Mouse (Mus musculus) testis, postnatal 10 days (tissue): ENCODE measurements at regions not wholly inside any gene's neighbourhood (a gene's known extent, or its start where the extent isn't known, plus 50 kb on each side); places are given as distances from the start of the nearest gene placed in this dataset.

ENCODE experiments used
- DNase-seq: peaks from one replicate; pipeline ENCODE4 v3.0.0; 2021; ENCODE audit warnings: low spot score

DNA sequence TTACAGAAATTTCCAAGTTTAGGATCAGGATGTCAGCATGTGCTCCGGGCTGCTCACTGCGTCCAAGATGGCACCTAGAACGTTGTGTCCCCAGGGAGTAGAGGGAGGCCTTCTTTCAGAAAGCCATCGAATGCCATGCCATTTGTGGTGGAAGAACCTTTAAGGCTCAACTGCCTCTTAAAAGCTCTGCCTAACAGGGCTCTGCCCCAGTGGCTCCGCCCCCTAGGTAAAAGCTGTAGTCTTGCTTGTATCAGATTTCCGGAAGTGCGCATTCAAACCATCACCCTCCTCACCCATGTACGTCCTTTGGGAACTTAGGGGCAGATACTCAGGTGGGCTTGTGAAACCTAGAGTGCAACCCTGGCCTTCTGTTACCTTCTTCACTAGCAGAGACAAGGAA, 54.0 kb upstream of the Psmd7 start:
- DNase-seq = no peak

DNA sequence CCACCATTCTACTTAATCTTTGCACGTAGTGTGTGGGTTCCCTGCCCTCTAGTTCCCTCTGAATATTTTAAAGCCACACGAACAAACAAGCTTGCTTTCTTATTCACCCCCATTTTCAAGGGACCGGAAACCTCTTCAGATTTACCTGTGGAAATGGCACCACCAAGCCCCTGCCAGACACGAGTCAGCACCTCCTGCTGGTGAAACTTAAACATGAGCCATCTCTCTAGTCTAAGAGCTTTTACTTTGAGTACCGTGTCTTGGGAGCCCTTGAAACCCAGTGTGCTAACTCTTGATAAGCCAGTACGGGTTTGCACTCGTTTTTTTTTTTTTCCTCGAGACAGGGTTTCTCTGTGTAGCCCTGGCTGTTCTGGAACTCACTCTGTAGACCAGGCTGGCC, 59.7 kb upstream of the Psmd7 start:
- DNase-seq = no peak

DNA sequence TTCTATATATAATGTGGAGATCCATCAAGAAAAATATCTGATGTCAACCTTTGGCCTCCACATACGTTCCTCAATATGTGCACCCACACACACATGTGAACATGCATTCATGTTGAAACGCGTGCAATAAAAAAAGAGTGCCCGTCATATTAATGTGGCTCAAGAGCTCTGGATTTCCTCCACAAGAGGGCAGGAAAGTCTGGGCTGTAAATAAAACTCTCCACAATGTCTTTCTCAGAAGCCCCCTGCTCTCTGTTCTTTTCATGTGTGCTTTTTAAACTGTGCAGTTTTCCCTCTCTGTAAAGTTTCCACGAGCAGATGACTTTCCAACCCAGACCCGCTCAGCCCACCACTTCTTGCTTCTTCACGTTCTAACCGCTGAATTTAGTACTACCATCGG, 62.0 kb upstream of the Psmd7 start:
- DNase-seq = no peak

DNA sequence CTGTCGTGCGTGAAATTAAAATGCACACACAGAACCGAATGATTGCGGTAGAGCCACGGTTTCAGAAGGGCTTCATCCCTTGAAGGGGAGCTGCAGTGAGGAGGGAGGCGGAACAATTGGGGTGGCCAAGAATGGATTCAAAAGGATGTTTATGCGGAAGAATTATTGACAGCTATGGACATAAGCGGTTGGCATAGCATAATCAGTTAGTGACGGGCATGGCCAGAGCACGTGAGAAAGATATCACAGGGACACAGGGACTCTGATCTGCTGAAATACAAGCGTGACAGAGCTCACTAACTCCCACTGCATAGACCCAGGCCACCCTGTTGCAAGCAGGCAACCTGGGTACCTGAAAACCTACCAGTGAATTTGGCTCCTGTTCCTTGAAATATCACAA, 63.2 kb upstream of the Psmd7 start:
- no peak for DNase-seq

- no peak for DNase-seq
Observed at GRCm38 (mm10) chr8:107652226-107652625, 64.0 kb upstream of the Psmd7 start.

DNA sequence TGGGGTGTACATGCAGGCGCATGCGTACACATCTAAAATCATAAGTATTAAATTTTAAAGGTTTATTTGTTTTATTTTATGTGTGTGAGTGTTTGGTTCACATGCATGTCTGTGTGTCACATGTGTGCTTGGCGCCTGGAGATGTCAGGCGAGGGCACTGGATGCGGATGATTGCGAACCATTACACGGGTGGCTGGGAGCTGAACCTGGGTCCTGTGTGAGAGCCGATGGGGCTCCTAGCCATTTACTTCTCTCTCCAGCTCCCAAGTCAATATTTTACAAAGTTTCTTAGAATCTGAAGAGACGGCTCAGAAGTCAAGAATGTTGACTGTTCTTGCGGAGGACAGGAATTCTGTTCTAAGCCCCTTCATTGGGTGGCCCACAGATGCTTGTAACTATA, 65.4 kb upstream of the Psmd7 start:
- no peak for DNase-seq

- DNase-seq = peak; percentile 51
Observed at GRCm38 (mm10) chr8:107656622-107657021, 68.4 kb upstream of the Psmd7 start.

DNA sequence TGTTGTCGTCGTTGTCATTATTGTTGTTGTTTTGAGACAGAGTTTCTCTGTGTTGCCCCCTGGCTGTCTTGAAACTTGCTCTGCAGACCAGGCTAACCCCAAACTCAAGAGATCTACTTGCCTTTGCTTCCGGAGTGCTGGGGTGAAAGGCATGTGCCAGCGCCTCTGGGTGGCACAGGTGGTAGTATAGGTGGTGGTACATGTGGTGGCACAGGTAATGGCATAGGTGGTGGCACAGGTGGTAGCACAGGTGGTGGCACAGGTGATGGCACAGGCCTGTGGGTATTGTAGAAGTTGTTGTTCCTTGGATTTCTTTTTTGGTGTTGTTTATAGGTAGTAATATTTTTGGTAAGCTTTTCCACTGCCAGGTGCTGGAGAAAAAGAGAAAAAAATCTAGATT, 69.5 kb upstream of the Psmd7 start:
- DNase-seq = no peak

GRCm38 (mm10) chr8:107658386-107658785, 70.1 kb upstream of the Psmd7 start:
- no peak for DNase-seq

DNA sequence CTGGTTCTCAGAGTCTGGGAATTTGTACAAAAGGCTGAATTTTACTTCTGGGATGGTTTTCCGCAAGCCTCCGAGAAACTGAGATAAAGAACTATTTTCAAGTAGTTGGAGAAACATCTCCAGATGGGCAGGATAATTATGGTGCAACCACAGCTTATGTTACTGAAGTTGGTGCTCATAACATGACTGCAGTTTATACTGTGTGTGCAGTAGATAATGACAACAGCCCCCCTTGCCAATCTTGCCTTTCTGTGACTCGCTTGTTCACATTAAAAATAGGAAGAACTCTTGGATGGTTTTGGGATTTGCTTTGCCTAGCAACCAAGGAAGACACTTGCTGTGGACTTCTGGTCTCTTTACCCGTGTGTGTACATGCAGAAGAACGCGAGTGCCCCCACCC, 72.4 kb upstream of the Psmd7 start:
- no peak for DNase-seq

DNA sequence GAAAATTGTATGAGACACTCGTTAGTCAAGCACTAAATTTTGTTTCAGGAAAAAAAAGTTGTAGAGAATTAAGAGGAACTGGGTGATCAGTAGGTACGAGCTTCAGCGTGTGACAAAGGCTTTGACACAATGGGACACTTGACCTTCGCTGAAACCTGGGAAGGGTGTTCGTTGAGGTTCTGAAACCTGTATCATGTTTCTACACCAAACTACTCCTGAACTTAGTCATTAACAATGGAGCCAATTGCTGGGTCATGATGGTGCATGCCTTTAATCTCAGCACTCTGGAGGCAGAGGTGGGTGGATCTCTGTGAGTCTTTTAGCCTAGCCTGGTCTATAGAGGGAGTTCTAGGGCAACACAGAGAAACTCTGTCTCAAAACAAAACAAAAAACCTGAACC, 81.3 kb upstream of the Psmd7 start:
- no peak for DNase-seq

DNA sequence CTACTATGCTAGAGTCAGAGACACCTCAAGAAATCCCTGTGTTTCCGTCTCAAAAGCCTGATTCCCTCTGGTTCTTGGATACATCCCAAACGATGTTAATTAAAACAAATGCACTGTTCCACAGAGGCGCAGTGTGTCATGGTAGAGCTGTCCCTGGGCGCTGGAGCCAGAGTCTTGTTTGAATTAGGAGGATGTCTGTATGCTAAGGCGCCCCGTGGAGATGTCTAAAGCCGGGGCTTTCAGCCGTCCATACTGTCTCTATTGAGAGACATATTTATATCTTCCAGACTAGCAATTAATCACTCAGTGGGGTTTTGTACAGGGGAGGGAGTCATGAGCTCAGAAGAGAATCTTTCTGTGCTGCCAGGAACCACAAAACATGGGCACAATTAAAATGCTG, 83.2 kb upstream of the Psmd7 start:
- no peak for DNase-seq

DNA sequence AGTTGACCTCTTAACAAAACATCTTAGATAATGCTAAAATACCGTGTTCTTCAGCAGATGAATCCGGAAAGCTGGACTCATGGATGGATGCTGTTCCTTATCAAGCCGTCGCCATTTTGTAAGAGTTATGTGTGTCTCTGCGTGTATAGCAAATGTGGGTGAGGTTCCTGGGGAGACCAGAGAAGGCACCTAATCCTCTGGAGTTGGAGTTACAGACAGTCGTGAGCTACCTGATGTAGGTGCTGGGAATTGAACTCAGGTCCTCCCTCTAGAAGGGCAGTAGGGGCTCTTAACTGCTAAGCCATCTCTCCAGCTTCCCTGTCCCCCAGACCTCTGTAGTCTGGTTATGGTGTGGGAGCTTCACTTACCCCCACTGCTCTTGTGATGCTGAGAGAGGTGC, 84.4 kb upstream of the Psmd7 start:
- DNase-seq = no peak

DNA sequence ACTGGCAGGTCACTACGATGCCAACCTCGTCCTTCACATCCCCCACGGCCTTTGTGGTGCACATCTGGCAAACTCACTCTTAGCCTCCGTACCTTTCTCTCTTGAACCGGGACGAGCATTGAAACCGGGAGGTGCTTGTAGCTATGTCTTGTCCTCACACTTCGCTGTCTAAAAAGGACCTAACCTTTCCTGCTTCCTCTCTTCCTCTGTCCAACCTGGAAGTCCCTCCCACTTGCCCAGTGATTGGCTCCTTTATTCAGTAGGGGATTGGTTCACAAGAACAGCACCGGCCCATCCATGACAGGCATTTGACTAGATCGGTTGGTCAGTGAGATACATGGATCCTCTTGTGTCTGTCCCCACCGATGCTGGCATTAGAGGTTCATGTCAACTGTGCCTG, 93.8 kb upstream of the Psmd7 start:
- DNase-seq = no peak

DNA sequence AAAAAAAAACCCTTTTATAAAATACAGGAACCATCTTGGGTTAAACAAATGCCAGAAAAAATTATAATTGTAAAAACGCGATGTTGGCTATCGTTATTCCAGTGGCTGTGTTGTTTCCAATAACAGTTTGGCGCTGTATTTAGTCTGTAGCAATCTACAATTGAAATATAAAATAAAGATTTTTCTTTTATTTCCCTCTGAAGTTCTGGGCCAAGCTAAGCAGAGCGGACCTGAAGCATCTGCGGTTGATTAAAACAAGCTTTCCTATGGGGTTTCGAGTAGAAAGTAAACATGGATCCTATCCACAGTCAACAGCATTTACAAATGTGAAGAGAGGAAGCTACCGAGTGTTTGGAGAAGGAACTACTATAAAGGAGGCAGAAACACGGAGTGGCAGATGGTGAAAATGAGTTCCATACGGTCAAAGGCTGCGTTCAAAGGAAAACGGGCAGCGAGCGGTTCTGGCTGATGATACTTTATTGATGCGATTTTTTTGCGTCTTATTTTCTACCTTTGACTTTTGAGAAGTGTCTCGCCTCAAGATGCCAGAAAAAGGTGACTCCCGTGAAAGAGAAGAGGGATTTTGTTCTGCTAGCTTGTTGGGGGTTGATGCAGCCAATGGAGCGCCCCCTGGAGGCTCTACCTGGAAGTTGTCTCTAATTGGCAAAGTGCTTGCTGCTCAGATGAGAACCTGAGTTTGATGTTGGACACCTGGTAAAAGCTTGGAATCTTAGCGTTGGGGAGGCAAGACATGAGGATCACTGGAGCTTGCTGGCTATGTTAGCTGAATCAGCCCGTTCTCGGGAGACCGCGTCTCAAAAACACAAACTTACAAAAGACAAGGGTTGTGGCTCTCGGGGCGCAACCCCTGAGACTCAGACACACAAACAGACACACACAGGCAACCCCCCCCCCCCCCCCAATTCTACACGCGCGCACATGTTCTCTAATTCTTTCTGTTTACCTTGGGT, 96.7 kb upstream of the Psmd7 start:
- DNase-seq = peak; percentile 53

DNA sequence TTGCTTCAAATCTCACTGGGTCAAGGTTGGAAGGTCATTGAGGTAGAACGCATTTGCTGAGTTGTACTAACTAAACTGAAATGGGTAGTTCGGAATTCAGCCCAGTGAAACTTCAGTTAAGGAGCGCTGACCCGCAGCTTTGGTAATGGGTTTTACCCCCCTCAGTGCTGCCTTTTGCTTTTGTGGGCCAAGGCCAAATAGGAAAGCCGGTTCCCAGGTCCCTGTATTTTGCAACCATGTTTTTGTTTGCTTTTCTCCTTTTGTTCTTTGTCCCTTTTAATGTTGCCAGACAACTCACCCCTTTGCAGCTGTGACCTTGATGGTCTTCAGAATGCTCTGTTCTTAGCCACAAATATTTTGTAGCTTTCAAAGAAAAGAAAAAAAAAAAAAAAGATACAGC, 98.7 kb upstream of the Psmd7 start:
- no peak for DNase-seq

GRCm38 (mm10) chr8:107687529-107687928, 99.3 kb upstream of the Psmd7 start:
- DNase-seq = no peak

- no peak for DNase-seq
Observed at GRCm38 (mm10) chr8:107689020-107689419, 100.8 kb upstream of the Psmd7 start.

GRCm38 (mm10) chr8:107691251-107691650, 103.0 kb upstream of the Psmd7 start:
- no peak for DNase-seq

DNA sequence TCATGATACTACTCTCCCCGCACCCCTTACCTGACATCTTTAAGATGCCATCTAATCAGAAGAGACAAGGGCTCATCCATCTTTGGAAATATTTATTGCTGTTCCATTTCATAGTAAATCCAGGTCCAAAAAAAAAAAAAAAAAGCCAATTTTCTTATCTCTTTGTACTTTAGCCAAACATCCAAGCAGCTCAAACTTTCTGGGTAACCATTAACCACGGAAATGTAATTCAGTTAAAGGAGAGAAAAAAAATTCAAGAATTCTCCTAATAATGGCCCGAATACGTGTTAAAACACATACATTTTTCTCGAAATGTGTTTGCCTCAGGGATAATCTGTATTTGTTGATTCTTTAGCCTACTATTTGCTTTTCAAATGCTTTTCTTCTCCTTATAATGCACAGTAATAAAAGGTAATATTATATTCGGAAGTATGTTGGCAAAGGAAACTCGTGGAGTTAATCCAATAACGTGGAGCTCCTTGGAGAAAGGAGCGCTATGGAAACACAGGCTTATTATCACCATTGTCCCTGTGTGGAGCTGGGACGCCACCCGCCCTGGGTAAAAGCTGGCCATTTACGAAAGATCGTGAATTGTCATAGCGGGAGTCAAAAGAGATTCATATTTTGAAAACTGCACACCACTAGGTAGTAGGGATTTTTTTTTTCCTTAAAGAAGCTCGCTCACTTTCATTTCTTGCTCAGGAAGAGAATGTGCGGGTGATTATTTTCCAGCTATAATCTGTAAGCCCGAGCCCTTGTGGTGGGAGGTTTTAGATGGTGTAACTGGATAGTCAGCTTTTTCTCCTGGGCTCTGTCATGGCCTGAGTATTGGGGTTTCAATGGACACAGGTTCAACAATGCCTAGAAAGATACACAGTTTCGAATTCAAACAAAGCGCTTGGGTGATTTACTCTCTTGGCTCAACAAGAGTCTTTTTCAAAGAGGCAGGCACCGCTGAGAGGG, 108.4 kb upstream of the Psmd7 start:
- no peak for DNase-seq

DNA sequence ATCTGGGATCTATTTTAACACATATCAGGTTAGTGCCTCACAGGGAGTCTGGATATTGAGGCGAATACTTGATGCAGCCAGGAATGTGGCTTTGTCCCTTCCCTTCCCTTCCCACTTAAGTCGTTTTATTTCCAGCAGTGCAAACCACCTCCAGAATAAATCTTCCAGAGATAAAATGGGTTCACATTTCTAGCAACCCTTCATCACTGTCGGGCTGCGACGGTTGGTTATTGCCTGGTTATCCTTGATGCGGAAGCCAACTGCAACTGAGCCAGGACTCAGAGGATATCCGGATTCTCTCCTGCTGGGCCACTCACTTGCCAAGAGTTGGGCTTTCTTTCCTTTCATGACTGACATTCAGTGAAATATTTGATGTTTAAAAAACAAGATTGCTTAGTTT, 111.0 kb upstream of the Psmd7 start:
- no peak for DNase-seq

GRCm38 (mm10) chr8:107699759-107700158, 111.5 kb upstream of the Psmd7 start:
- DNase-seq = no peak

GRCm38 (mm10) chr8:107715901-107716300, 127.6 kb upstream of the Psmd7 start:
- DNase-seq = no peak
